In genomic region chr6:84213101-84213500, GRCm38 (mm10) we compare ENCODE assay signal across 19 mouse cellular contexts.
DNase-seq lines count a peak whose midpoint lies in the region; ATAC-seq lines count a peak whose summit lies in the region.
"Had no signal": no experiment of that assay in that cellular context is flagged by ENCODE, and none has a peak within 500 bp of the region (broad histone marks: within the 10 kb centered on the region; RNA-seq: fewer than 3 reads in every experiment).

No protein-coding gene starts in this region.

- no peak for ATAC-seq in hindbrain, embryonic 16.5 days
- ATAC-seq: activated CD4-positive, CD25-positive, alpha-beta regulatory T cell, adult 4 months; forebrain, embryonic 16.5 days; hindbrain, postnatal 0 days; liver, postnatal 0 days; midbrain, embryonic 13.5 days had no signal

- H3K9me3 ChIP-seq in hindbrain, embryonic 10.5 days, result no peaks in the 10 kb centered on the region
- H3K9me3 ChIP-seq in hindbrain, embryonic 16.5 days (ENCODE audit: control insufficient read depth, low read length), result no peaks in the 10 kb centered on the region
- H3K9me3 ChIP-seq: limb, embryonic 13.5 days; midbrain, embryonic 13.5 days had no signal

- no peak overlapping the region for H3K9ac ChIP-seq in hindbrain, embryonic 16.5 days (ENCODE audit: low read depth, low read length)
- H3K9ac ChIP-seq: limb, embryonic 13.5 days; liver, postnatal 0 days; midbrain, embryonic 13.5 days had no signal

- no peak overlapping the region for H3K4me2 ChIP-seq in hindbrain, embryonic 16.5 days (ENCODE audit: low read length)
- H3K4me2 ChIP-seq: limb, embryonic 13.5 days; midbrain, embryonic 13.5 days had no signal

- H3K27me3 ChIP-seq in hindbrain, embryonic 10.5 days (ENCODE audit: insufficient read depth, poor library complexity, severe bottlenecking), result no peaks in the 10 kb centered on the region
- H3K27me3 ChIP-seq in hindbrain, embryonic 16.5 days (replicated peaks; ENCODE audit: control insufficient read depth, insufficient read depth, low read length), result no peaks in the 10 kb centered on the region
- H3K27me3 ChIP-seq: limb, embryonic 13.5 days; midbrain, embryonic 13.5 days had no signal

- 0 out of 2 replicates have a peak, but pooled peaks cover 2% of the 10 kb centered on the region for H3K4me1 ChIP-seq in hindbrain, embryonic 10.5 days (replicated peaks)
- no peaks in the 10 kb centered on the region for H3K4me1 ChIP-seq in hindbrain, embryonic 16.5 days (ENCODE audit: control insufficient read depth, insufficient read depth, low read depth, low read length)
- H3K4me1 ChIP-seq: midbrain, embryonic 13.5 days had no signal

- 0 out of 2 replicates have a peak overlapping the region, but pooled peaks have one; percentile 18 for H3K27ac ChIP-seq in hindbrain, embryonic 10.5 days
- no peak overlapping the region for H3K27ac ChIP-seq in hindbrain, embryonic 16.5 days (ENCODE audit: low read depth, low read length)
- H3K27ac ChIP-seq: hindbrain, postnatal 0 days; limb, embryonic 13.5 days; midbrain, embryonic 13.5 days had no signal

- DNase-seq in adrenal gland, adult (ENCODE audit: inconsistent age in 2 of 2, low spot score in 1 of 2), result peak; percentile 47 to 67
- no peak for DNase-seq in adrenal gland, adult 8-10 months
- no peak for DNase-seq in hindbrain, embryonic 10.5 days (ENCODE audit: low spot score)
- DNase-seq in adrenal gland, postnatal 25 days, result peak; percentile 33
- peak; percentile 42 to 67 for DNase-seq in kidney, postnatal 25 days
- no peak for DNase-seq in c-Kit-positive CD71-positive TER-119-positive erythroid progenitor cells, embryonic 14.5 days (ENCODE audit: low spot score)
- DNase-seq in Muller cell, postnatal 12 days (ENCODE audit: inconsistent ontology term), result no peak
- DNase-seq: cerebellum, adult 9-11 months; embryo, embryonic 11 days; heart, postnatal 10 days; liver, postnatal 0 days; thymus, postnatal 14 days had no signal

- 60% methylated on average over 3 of the region's 3 CpGs for WGBS in hindbrain, embryonic 10.5 days
- WGBS in hindbrain, embryonic 16.5 days, result 71% methylated on average over 3 of the region's 3 CpGs

- no peaks in the 10 kb centered on the region for H3K36me3 ChIP-seq in hindbrain, embryonic 10.5 days
- H3K36me3 ChIP-seq in hindbrain, embryonic 16.5 days (ENCODE audit: control insufficient read depth, insufficient read depth, low read length), result no peaks in the 10 kb centered on the region
- H3K36me3 ChIP-seq: limb, embryonic 13.5 days; midbrain, embryonic 13.5 days had no signal

- no peak overlapping the region for H3K4me3 ChIP-seq in hindbrain, embryonic 10.5 days
- no peak overlapping the region for H3K4me3 ChIP-seq in hindbrain, embryonic 16.5 days (ENCODE audit: low read length)
- H3K4me3 ChIP-seq: erythroblast, embryonic 14.5 days; limb, embryonic 13.5 days; midbrain, embryonic 13.5 days had no signal

Comparison
In these comparisons a context has a peak if more than half of its experiments do, and no peak if none do; other contexts are left out.
1. DNase-seq: peak in adrenal gland, adult (2 of 2), adrenal gland, postnatal 25 days (single experiment) and kidney, postnatal 25 days (2 of 2); none in adrenal gland, adult 8-10 months (single experiment), hindbrain, embryonic 10.5 days (single experiment), c-Kit-positive CD71-positive TER-119-positive erythroid progenitor cells, embryonic 14.5 days (single experiment) and Muller cell, postnatal 12 days (single experiment).